Mouse (Mus musculus): ENCODE measurements around the gene 1700029F12Rik. TPM values are rescaled to one million over a fixed set of nuclear protein-coding genes. Genes with fewer than 3 reads are reported as not detected.

Gene 1700029F12Rik
- not detected for polyA plus RNA-seq (2015; fragmentation: Illumina TruSeq; extraction: RNeasy Lipid Tissue Mini Kit (QIAGEN cat#74804); ENCODE audit: insufficient read depth, low replicate concordance)

DNA sequence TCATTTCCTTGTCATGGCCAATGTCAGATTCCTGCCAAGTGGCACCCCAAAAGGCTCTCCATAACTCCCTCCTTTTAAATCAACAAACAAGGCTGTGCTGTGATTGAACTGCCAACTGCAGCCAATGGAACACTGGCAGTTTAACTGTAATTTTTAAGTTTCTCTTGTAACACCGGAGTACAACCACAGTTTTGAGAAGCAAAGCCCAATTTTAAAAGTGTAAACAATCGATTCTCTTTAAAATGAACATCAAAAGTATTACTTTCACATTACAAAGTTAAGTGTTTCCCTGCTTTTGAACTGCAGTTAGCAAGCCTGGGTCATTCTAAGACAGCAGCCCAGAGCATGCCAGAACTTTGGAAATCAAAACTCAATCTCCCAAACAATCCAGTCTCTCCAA, at the start of gene 1700029F12Rik:
Gene 1700029F12Rik (minus strand): TSS at position 101 of the 400 bp plus-strand sequence.

DNA sequence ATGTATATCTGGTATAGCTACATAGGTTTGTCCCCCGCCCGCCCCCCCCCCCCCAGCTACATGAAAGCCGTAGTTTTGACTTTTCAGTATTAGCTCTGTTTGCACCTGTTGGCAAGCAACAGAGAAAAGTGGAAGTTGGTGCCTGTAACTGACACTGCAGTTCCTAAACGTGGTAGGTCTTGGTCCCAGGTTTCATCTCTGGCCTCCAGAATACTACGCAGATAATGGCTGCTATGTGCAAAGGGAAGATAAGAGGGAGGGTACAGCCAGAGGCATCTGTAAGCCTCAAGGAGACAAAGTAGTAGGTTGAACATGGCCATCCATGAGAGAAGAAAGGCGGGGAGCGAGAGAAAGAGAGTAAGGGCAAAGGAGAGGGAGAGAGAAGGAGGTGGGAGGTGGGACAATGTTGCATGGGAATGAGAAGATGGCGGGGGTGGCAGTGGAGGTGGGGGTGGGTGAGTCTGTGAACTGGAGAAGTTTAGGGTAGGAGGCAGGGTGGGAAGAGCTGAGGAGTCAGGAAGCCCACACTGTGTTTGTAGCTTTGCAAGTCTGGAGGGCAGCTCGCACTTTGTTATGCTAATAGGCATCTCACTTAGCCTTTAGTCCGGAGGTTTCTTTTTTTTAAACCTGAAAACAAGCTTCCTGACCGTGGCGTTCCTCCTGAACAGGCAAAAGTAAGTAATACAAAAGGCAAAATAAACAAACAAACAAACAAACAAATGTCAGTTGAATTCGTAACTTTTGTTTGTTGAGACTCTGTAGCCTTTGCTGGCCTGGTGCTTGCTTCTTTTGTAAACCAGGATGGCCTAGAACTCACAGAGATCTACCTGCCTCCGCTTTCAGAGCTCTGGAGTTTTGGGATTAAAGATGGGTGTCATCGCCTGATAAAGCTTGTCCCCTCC, 32.7 kb upstream of the 1700029F12Rik start, which contains the start of gene Fam169a:
Gene Fam169a (plus strand): TSS at position 638 of the 902 bp plus-strand sequence.

Other genes with a start within 250 kb of the 1700029F12Rik start
- gene Gcnt4, start 109.7 kb downstream of the 1700029F12Rik start, polyA plus RNA-seq (2015; fragmentation: Illumina TruSeq; extraction: RNeasy Lipid Tissue Mini Kit (QIAGEN cat#74804); ENCODE audit: insufficient read depth, low replicate concordance): 0.33 TPM
- 0.07 TPM for gene Fam169a, start 32.9 kb upstream of the 1700029F12Rik start, polyA plus RNA-seq (2015; fragmentation: Illumina TruSeq; extraction: RNeasy Lipid Tissue Mini Kit (QIAGEN cat#74804); ENCODE audit: insufficient read depth, low replicate concordance)
- 0.61 TPM for gene Gm6169, start 64.9 kb upstream of the 1700029F12Rik start, polyA plus RNA-seq (2015; fragmentation: Illumina TruSeq; extraction: RNeasy Lipid Tissue Mini Kit (QIAGEN cat#74804); ENCODE audit: insufficient read depth, low replicate concordance)
- gene Gfm2, start 103.6 kb upstream of the 1700029F12Rik start, polyA plus RNA-seq (2015; fragmentation: Illumina TruSeq; extraction: RNeasy Lipid Tissue Mini Kit (QIAGEN cat#74804); ENCODE audit: insufficient read depth, low replicate concordance): 43.3 TPM
- 366 TPM for gene Nsa2, start 103.6 kb upstream of the 1700029F12Rik start, polyA plus RNA-seq (2015; fragmentation: Illumina TruSeq; extraction: RNeasy Lipid Tissue Mini Kit (QIAGEN cat#74804); ENCODE audit: insufficient read depth, low replicate concordance)
- gene Hexb, start 164.0 kb upstream of the 1700029F12Rik start, polyA plus RNA-seq (2015; fragmentation: Illumina TruSeq; extraction: RNeasy Lipid Tissue Mini Kit (QIAGEN cat#74804); ENCODE audit: insufficient read depth, low replicate concordance): 155 TPM
- 10.3 TPM for gene Enc1, start 206.7 kb upstream of the 1700029F12Rik start, polyA plus RNA-seq (2015; fragmentation: Illumina TruSeq; extraction: RNeasy Lipid Tissue Mini Kit (QIAGEN cat#74804); ENCODE audit: insufficient read depth, low replicate concordance)

All from spleen, adult 10 weeks (tissue).